Mouse (Mus musculus): ENCODE results near the gene Sema4a. TPM values are rescaled to one million over a fixed set of nuclear protein-coding genes. Genes with fewer than 3 reads are reported as not detected.

The Sema4a gene
- polyA plus RNA-seq, 1 experiment from 2014 or later, result 5.3 TPM

DNA sequence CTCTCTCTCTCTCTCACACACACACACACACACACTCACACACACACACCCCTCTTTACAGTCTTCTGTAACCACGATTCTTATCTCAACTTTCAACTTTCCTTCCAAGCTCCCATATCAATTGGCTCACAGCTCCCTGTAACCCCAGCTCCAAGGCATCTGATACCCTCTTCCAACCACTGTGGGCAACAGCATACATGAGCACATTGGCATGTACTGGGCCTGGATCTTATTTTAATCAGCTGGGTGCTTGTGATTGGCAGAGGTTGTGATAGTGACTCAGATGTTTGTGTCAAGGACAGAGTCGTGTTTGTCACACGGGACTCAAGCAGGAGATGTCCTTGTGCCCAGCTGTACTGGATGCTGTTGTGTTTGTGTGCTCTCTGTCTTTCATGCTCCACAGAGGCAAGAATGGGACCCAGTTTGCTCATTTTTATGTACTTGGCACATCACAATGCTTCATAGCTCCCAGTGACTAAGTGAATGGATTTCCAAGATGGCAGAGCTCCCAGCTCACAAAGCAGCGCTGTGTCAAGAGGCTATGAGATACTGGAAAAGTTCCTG, 33.6 kb downstream of the Sema4a start:
- no peaks in the 10 kb centered on the region for H3K9me3 ChIP-seq (replicated peaks; ENCODE audit: control insufficient read depth, low read length)
- no peaks in the 10 kb centered on the region for H3K27me3 ChIP-seq (ENCODE audit: control insufficient read depth, insufficient read depth, low read length)
- no peaks in the 10 kb centered on the region for H3K36me3 ChIP-seq (replicated peaks; ENCODE audit: control insufficient read depth, insufficient read depth, low read depth, low read length)
- no peak for ATAC-seq (replicated peaks; ENCODE audit: insufficient number of reproducible peaks, low FRiP score, low TSS enrichment, low read depth)
- 88% methylated on average over 4 of the region's 4 CpGs for WGBS
- no peak for DNase-seq (ENCODE audit: low spot score)
- no peaks in the 10 kb centered on the region for H3K4me1 ChIP-seq (ENCODE audit: control insufficient read depth, insufficient read depth, low read length)
- no peak overlapping the region for H3K9ac ChIP-seq (replicated peaks; ENCODE audit: low read length)
- no peak overlapping the region for H3K4me2 ChIP-seq (ENCODE audit: low read depth, low read length)
- no peak overlapping the region for H3K4me3 ChIP-seq (ENCODE audit: low read depth, low read length)
- H3K27ac ChIP-seq (replicated peaks; ENCODE audit: low read depth, low read length), result no peak overlapping the region

DNA sequence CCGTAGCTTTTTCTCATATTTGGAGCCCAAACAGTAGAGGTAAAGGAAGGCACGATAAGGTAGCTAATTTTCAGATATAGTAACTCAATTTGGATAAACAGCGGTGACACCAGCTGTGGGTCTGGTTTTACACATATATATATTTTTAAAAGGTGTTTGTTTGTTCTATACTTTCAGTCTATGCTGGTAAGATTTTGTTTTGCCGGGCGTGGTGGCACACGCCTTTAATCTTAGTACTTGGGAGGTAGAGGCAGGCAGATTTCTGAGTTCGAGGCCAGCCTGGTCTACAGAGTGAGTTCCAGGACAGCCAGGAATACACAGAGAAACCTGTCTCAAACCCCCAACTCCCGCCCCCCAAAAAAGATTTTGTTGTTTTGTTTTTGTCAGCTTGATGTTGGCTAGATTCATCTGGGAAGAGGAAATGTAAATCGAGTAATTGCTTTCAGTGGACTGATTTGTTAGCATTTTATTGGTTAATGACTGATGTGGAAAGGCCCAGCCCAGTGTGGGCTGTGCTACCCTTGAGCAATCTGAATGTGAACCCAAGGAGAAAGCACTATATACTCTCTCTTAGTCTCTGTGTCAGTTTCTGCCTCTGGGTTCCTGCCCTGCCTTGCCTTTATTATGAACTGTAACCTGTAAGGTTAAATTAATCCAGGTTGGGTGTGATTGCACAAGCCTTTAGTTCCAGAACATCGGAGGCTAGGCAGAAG, 35.1 kb downstream of the Sema4a start:
- Histone ChIP-seq H3K27ac (replicated peaks; ENCODE audit: low read depth, low read length) (no peak overlapping the region), H3K9me3 (replicated peaks; ENCODE audit: control insufficient read depth, low read length) (no peaks in the 10 kb centered on the region), H3K4me3 (ENCODE audit: low read depth, low read length) (no peak overlapping the region), H3K36me3 (replicated peaks; ENCODE audit: control insufficient read depth, insufficient read depth, low read depth, low read length) (peaks cover 2% of the 10 kb centered on the region; the same call in 1 of the 2 replicates), H3K4me1 (ENCODE audit: control insufficient read depth, insufficient read depth, low read length) (no peaks in the 10 kb centered on the region), H3K9ac (replicated peaks; ENCODE audit: low read length) (no peak overlapping the region), H3K27me3 (ENCODE audit: control insufficient read depth, insufficient read depth, low read length) (no peaks in the 10 kb centered on the region), H3K4me2 (ENCODE audit: low read depth, low read length) (no peak overlapping the region)
- DNase-seq (ENCODE audit: low spot score) (no peak), ATAC-seq (replicated peaks; ENCODE audit: insufficient number of reproducible peaks, low FRiP score, low TSS enrichment, low read depth) (no peak)
- WGBS, result 85% methylated on average over 10 of the region's 10 CpGs

DNA sequence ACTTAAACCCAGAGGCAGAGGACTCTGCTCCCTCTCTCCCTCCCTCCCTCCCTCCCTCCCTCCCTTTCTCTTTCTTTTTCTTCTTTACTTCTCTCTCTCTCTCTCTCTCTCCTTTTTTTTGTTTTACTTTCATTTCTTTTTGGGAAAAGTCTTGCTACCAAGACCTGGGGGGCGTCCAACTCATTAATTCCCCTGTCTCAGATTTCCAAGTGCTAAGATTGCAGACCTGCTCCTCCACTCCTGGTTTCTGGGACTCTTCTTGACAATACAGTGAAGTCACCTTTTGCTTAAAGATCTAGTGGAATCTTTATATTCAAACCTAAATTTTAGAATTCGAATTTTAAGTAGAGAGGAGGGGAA, 35.7 kb downstream of the Sema4a start:
- Histone ChIP-seq H3K9ac (replicated peaks; ENCODE audit: low read length) (no peak overlapping the region; the same call in 1 of the 2 replicates), H3K36me3 (replicated peaks; ENCODE audit: control insufficient read depth, insufficient read depth, low read depth, low read length) (peaks cover 2% of the 10 kb centered on the region), H3K27me3 (ENCODE audit: control insufficient read depth, insufficient read depth, low read length) (no peaks in the 10 kb centered on the region), H3K4me2 (ENCODE audit: low read depth, low read length) (no peak overlapping the region), H3K4me1 (ENCODE audit: control insufficient read depth, insufficient read depth, low read length) (no peaks in the 10 kb centered on the region), H3K9me3 (replicated peaks; ENCODE audit: control insufficient read depth, low read length) (no peaks in the 10 kb centered on the region), H3K27ac (replicated peaks; ENCODE audit: low read depth, low read length) (no peak overlapping the region), H3K4me3 (ENCODE audit: low read depth, low read length) (no peak overlapping the region)
- 9% methylated on average over 2 of the region's 2 CpGs for WGBS
- DNase-seq (ENCODE audit: low spot score) (no peak), ATAC-seq (replicated peaks; ENCODE audit: insufficient number of reproducible peaks, low FRiP score, low TSS enrichment, low read depth) (no peak)

DNA sequence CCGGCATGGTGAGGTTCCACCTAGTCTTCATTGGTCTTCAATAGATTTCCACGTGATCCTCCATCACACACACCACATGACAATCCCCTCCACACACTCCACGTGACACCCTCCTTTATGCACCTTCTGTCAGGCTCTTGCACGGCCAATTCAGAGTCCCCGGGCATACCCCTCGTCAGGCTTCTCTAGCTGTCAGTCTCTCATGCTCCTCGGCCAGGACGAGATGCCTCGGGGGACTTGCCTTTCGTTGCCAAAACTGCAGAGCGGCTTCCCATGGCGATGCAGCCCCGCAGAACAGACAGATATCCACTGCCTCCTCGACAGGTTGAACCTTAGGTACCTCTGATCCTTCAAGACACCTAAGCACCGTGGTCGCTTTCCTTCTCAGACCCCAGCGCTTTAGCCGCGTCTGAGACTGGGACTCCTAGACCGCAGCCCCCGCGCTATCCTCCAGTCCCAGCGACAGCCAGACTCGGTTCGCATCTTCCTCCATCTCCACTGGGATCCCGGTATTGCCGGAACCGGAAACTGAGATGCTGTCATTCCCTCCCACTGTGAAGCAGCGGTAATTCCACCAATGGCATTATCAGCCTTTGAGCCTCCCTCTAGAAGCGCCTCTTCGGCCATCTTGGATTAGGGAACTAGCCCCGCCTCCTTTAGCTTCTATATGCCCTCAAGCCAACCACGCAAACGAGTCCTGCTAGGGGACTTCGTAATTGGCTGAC, 36.2 kb downstream of the Sema4a start, which contains the start of gene Slc25a44:
Gene Slc25a44 (minus strand): TSS at position 535 of the 725 bp plus-strand sequence.
- no peaks in the 10 kb centered on the region for H3K9me3 ChIP-seq (replicated peaks; ENCODE audit: control insufficient read depth, low read length)
- H3K9ac ChIP-seq (replicated peaks; ENCODE audit: low read length), result peak within 1 kb of the TSS; percentile 64
- under 1% methylated on average over 35 of the region's 35 CpGs for WGBS
- no peaks in the 10 kb centered on the region for H3K27me3 ChIP-seq (ENCODE audit: control insufficient read depth, insufficient read depth, low read length)
- DNase-seq (ENCODE audit: low spot score), result peak; percentile 99
- H3K4me2 ChIP-seq (ENCODE audit: low read depth, low read length), result peak within 1 kb of the TSS; percentile 85
- H3K4me3 ChIP-seq (ENCODE audit: low read depth, low read length), result peak within 1 kb of the TSS; percentile 69
- peaks cover 4% of the 10 kb centered on the region for H3K36me3 ChIP-seq (replicated peaks; ENCODE audit: control insufficient read depth, insufficient read depth, low read depth, low read length)
- ATAC-seq (replicated peaks; ENCODE audit: insufficient number of reproducible peaks, low FRiP score, low TSS enrichment, low read depth), result peak; percentile 95
- H3K27ac ChIP-seq (replicated peaks; ENCODE audit: low read depth, low read length), result no peak within 1 kb of the TSS
- no peaks in the 10 kb centered on the region for H3K4me1 ChIP-seq (ENCODE audit: control insufficient read depth, insufficient read depth, low read length)

DNA sequence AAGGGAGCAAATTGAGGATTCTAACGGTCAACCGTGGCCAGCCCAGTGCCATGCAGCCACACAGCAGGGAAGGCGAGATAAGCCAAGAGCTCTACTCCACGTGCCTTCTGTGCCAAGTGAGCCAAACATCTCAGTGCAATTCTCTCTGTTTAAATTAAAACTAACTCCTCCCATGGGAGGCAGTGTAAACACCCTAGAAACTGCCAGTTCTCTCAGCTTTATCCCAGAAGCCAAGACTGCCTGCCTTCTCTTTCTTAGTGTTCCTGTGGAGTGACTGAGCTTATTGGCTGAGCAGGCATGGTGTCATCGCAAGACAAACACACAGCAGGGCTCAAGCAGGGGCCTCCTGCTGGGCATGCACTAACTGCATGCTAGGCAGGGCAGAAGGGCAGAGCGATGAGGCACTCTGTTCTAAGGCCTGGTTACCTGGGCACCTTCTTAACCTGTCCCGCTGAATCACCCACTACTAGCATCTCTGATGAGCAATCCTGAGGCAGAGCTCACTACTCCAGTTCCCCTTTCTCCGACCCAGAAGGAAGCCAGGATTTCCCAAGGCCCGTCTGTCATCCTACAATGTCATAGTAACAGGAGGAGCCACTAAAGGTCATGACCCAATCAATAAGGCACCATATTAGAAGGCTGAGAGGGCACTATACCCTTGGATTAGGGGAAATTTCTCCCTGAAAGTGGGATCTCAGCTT, 38.8 kb downstream of the Sema4a start:
- H3K4me2 ChIP-seq (ENCODE audit: low read depth, low read length), result no peak overlapping the region
- no peaks in the 10 kb centered on the region for H3K27me3 ChIP-seq (ENCODE audit: control insufficient read depth, insufficient read depth, low read length)
- no peaks in the 10 kb centered on the region for H3K4me1 ChIP-seq (ENCODE audit: control insufficient read depth, insufficient read depth, low read length)
- 43% methylated on average over 9 of the region's 9 CpGs for WGBS
- ATAC-seq (replicated peaks; ENCODE audit: insufficient number of reproducible peaks, low FRiP score, low TSS enrichment, low read depth) (no peak), DNase-seq (ENCODE audit: low spot score) (no peak)
- peaks cover 5% of the 10 kb centered on the region for H3K36me3 ChIP-seq (replicated peaks; ENCODE audit: control insufficient read depth, insufficient read depth, low read depth, low read length)
- H3K27ac ChIP-seq (replicated peaks; ENCODE audit: low read depth, low read length), result no peak overlapping the region
- no peak overlapping the region for H3K9ac ChIP-seq (replicated peaks; ENCODE audit: low read length)
- H3K9me3 ChIP-seq (replicated peaks; ENCODE audit: control insufficient read depth, low read length), result no peaks in the 10 kb centered on the region
- no peak overlapping the region for H3K4me3 ChIP-seq (ENCODE audit: low read depth, low read length)

DNA sequence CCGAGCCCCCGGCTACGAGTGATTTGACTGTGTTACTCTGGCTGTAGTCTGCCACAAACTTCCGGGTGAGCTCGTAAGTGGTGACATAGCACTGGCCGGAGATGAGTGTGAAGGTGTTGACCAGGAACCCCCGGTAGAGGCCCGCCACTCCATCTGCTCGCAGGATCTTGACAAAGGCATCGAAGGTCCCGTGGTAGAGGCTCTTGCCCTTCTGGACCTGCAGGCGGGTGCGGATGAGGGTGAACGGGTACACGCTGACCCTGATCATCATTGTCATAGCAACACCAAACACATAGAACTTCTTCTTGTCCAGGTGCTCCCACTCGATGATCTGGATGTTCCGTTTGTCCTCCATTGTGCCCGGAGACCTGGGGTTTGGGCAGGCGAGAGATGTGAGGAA, 40.2 kb downstream of the Sema4a start:
- Histone ChIP-seq H3K4me2 (ENCODE audit: low read depth, low read length) (no peak overlapping the region), H3K9me3 (replicated peaks; ENCODE audit: control insufficient read depth, low read length) (no peaks in the 10 kb centered on the region), H3K4me1 (ENCODE audit: control insufficient read depth, insufficient read depth, low read length) (no peaks in the 10 kb centered on the region), H3K36me3 (replicated peaks; ENCODE audit: control insufficient read depth, insufficient read depth, low read depth, low read length) (peaks cover 5% of the 10 kb centered on the region), H3K27me3 (ENCODE audit: control insufficient read depth, insufficient read depth, low read length) (no peaks in the 10 kb centered on the region), H3K4me3 (ENCODE audit: low read depth, low read length) (no peak overlapping the region), H3K27ac (replicated peaks; ENCODE audit: low read depth, low read length) (no peak overlapping the region), H3K9ac (replicated peaks; ENCODE audit: low read length) (no peak overlapping the region)
- WGBS, result 97% methylated on average over 19 of the region's 19 CpGs
- DNase-seq (ENCODE audit: low spot score) (no peak), ATAC-seq (replicated peaks; ENCODE audit: insufficient number of reproducible peaks, low FRiP score, low TSS enrichment, low read depth) (no peak)

DNA sequence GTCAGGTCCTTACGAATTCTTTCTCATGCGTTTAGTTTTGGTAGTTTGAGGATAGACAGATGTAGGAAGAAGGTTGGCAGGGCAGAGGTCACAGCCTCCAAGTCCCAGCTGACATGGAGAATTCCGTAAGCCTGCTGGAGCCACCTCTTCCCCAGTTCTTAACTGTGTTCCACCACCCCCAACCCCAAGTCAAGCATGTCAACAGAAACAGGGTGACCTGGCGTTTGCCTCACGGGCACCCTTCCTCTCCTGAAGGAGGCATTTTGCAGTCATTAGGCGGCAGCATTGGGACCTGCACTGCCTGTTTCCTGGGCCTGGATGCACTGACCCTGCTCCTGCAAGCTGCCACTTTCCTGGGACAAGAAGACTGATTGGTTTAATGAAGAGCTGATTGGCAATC, 43.0 kb downstream of the Sema4a start:
- no peak overlapping the region for H3K4me3 ChIP-seq (ENCODE audit: low read depth, low read length)
- H3K9me3 ChIP-seq (replicated peaks; ENCODE audit: control insufficient read depth, low read length), result no peaks in the 10 kb centered on the region
- no peak overlapping the region for H3K4me2 ChIP-seq (ENCODE audit: low read depth, low read length)
- H3K27me3 ChIP-seq (ENCODE audit: control insufficient read depth, insufficient read depth, low read length), result no peaks in the 10 kb centered on the region
- H3K9ac ChIP-seq (replicated peaks; ENCODE audit: low read length), result no peak overlapping the region
- H3K4me1 ChIP-seq (ENCODE audit: control insufficient read depth, insufficient read depth, low read length), result no peaks in the 10 kb centered on the region
- 81% methylated on average over 6 of the region's 6 CpGs for WGBS
- ATAC-seq (replicated peaks; ENCODE audit: insufficient number of reproducible peaks, low FRiP score, low TSS enrichment, low read depth) (no peak), DNase-seq (ENCODE audit: low spot score) (no peak)
- peaks cover 5% of the 10 kb centered on the region for H3K36me3 ChIP-seq (replicated peaks; ENCODE audit: control insufficient read depth, insufficient read depth, low read depth, low read length)
- H3K27ac ChIP-seq (replicated peaks; ENCODE audit: low read depth, low read length), result no peak overlapping the region
